Mouse (Mus musculus) heart, postnatal 10 days (tissue): ENCODE data around the gene Col4a3bp. TPM values are rescaled to one million over a fixed set of nuclear protein-coding genes. Genes with fewer than 3 reads are reported as not detected.

Experiments used
- DNase-seq, 2 experiments: peaks; one replicate each; pipeline ENCODE4 v3.0.0; 2021
- intact Hi-C: fragments of 180-260 bp; cut with DNase I; formaldehyde crosslinking; loops from one replicate; pipeline ENCODE4 v1.15.1; 2025
- total RNA-seq, 2 experiments: library from RNA; stranded (reverse); gene quantifications; 2 replicates each; pipeline ENCODE4 v1.2.3; 2021

The Col4a3bp gene
- total RNA-seq, 2 experiments from 2014 or later: 39.4 to 42.0 TPM

DNA sequence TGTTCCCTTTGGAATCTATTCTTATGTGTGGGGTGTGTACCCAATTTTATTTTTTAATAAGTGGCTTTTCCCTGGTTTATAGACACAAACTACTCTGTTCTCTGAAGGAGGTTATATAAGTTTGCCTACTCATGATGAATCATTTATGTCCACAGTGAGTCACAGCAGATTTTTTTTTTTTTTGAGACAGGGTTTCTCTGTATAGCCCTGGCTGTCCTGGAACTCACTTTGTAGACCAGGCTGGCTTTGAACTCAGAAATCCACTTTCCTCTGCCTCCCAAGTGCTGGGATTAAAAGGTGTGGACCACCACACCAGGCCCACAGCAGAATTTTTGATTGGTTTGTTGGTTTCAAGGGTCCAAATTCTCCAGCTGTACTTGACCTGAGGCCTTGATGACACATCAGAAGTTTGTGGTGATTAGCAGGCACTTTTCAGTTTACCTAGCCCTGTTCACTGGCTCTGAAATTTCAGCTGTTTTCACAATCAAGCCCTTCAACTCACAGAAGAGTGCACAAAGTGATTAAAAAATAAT lies 138.7 kb downstream of the Col4a3bp start:
- DNase-seq: no peak
- intact Hi-C loops: no loop called here

DNA sequence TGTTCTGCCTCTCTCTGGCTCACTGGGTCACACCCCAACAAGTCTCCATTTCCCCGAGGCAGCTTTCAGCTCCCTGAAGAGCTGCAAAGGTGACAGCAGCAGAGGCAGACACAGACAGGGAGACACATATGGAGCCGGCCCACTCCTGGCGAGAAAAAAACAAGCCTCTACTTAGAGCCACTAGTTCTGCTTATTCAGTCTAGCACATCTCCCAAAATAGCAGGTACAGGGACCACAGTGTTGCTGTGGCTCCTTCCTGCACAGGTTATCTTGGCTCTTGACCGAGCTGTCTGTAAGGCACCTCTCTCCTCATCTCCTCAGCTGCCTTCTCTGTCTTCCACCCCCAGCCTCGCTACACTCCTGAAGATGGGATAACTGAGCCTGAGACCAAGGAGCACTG lies 142.4 kb downstream of the Col4a3bp start:
- DNase-seq: no peak

GRCm38 (mm10) chr13:96687261-96687660 lies 144.8 kb downstream of the Col4a3bp start:
- DNase-seq: no peak
- intact Hi-C loops: no loop called here

More for the DNA sequence above, 142.4 kb downstream of the Col4a3bp start:
- intact Hi-C loops: no loop called here

Other genes with a start within 250 kb of the Col4a3bp start
- gene Poc5, start 154.3 kb upstream of the Col4a3bp start, total RNA-seq: 10 to 100 TPM; 13.1 to 15.0 TPM
- under 1 TPM; 0.41 to 0.97 TPM for gene Ankdd1b, start 71.4 kb upstream of the Col4a3bp start, total RNA-seq
- gene Gm17622, start 51.9 kb upstream of the Col4a3bp start, total RNA-seq: not detected
- 1 to 10 TPM; 5.8 to 8.1 TPM for gene Polk, start within 50 bp of the Col4a3bp start, total RNA-seq
- 10 to 100 TPM; 16.8 to 22.6 TPM for gene Hmgcr, start 128.3 kb downstream of the Col4a3bp start, total RNA-seq
- not detected for gene Ankrd31, start 205.7 kb downstream of the Col4a3bp start, total RNA-seq